ENCODE assay signal across 26 mouse cellular contexts in the genomic region with DNA sequence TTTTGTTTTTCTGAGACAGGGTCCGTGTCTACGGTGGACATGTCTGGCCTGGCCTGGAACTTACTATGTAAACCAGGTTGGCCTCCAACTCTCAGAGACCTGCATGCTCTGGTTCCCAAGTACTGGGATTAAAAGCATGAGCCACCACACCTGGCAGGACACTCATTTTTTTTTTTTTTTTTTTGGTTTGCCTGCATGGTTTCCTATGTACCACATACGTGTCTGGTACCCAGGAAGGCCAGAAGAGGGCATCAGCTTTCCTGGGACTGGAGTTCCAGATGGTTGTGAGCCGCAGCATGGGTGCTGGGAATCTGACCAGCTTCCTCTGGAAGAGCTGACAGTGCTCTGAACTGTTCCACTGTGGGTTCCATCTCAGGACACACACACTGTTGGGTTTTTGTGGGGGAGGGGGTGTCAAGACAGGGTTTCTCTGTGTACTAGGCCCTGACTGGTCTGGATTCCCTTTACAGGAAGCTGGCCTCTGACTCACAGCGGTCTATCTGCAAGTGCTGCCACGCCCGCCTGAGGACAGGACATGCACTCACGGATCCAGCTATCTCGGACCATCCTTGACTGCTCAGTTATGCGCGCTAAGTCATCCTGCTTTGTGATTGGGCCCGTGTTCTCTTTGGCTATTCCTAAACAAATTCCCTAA. TPM values are rescaled to one million over a fixed set of nuclear protein-coding genes. Genes with fewer than 3 reads are reported as not detected.
DNase-seq lines count a peak whose midpoint lies in the region; ATAC-seq and TF ChIP-seq lines count a peak whose summit lies in the region.
"Had no signal": no experiment of that assay in that cellular context is flagged by ENCODE, and none has a peak within 500 bp of the region (broad histone marks: within the 10 kb centered on the region; RNA-seq: fewer than 3 reads in every experiment).

No protein-coding gene starts in this region.

- TF ChIP-seq EP300 in lung, postnatal 0 days (IDR thresholded peaks at IDR 0.05) = no peak
- no peak for TF ChIP-seq EP300 in liver, postnatal 0 days (IDR thresholded peaks at IDR 0.05; ENCODE audit: low read depth)

- no peak overlapping the region for H3K27ac ChIP-seq in forebrain, embryonic 11.5 days (ENCODE audit: low read depth, low read length)
- no peak overlapping the region for H3K27ac ChIP-seq in forebrain, embryonic 14.5 days (ENCODE audit: low read depth, low read length)
- no peak overlapping the region for H3K27ac ChIP-seq in lung, postnatal 0 days (ENCODE audit: low read length)
- H3K27ac ChIP-seq in ES-E14 (ENCODE audit: insufficient read depth, low read depth, low read length, poor library complexity, severe bottlenecking) = no peak overlapping the region
- no peak overlapping the region for H3K27ac ChIP-seq in liver, postnatal 0 days (ENCODE audit: low read depth)
- H3K27ac ChIP-seq in left cerebral cortex, adult 2 months = no peak overlapping the region
- H3K27ac ChIP-seq: embryonic facial prominence, embryonic 10.5 days; heart, embryonic 15.5 days; hindbrain, embryonic 13.5 days; kidney, postnatal 0 days; liver, embryonic 13.5 days; midbrain, embryonic 15.5 days; neural tube, embryonic 12.5 days had no signal

- H3K4me3 ChIP-seq in forebrain, embryonic 11.5 days (ENCODE audit: low read depth, low read length) = no peak overlapping the region
- no peak overlapping the region for H3K4me3 ChIP-seq in forebrain, embryonic 14.5 days (ENCODE audit: low read depth, low read length)
- H3K4me3 ChIP-seq in lung, postnatal 0 days (ENCODE audit: low read depth, low read length) = no peak overlapping the region
- H3K4me3 ChIP-seq in ES-E14 (ENCODE audit: insufficient read depth in 1 of 2, low read depth in 1 of 2, low read length in 2 of 2, poor library complexity in 1 of 2, severe bottlenecking in 1 of 2) = no peak overlapping the region
- H3K4me3 ChIP-seq in liver, postnatal 0 days (ENCODE audit: low read depth, low read length) = no peak overlapping the region
- no peak overlapping the region for H3K4me3 ChIP-seq in left cerebral cortex, adult 2 months
- H3K4me3 ChIP-seq: embryonic facial prominence, embryonic 10.5 days; heart, embryonic 15.5 days; hindbrain, embryonic 13.5 days; liver, embryonic 13.5 days; midbrain, embryonic 15.5 days; neural tube, embryonic 12.5 days had no signal

- WGBS in forebrain, embryonic 11.5 days = 86% methylated on average over 12 of the region's 12 CpGs
- WGBS in forebrain, embryonic 14.5 days = 83% methylated on average over 12 of the region's 12 CpGs
- WGBS in lung, postnatal 0 days = 86% methylated on average over 12 of the region's 12 CpGs
- 75% methylated on average over 12 of the region's 12 CpGs for WGBS in liver, postnatal 0 days (ENCODE audit: insufficient replicate concordance)

- no peak overlapping the region for H3K4me2 ChIP-seq in forebrain, embryonic 11.5 days (ENCODE audit: low read depth, low read length, severe bottlenecking)
- no peak overlapping the region for H3K4me2 ChIP-seq in forebrain, embryonic 14.5 days (ENCODE audit: low read length)
- H3K4me2 ChIP-seq in lung, postnatal 0 days (replicated peaks; ENCODE audit: low read depth, low read length) = no peak overlapping the region
- no peak overlapping the region for H3K4me2 ChIP-seq in liver, postnatal 0 days (ENCODE audit: low read depth, low read length)
- H3K4me2 ChIP-seq: heart, embryonic 15.5 days; hindbrain, embryonic 13.5 days; liver, embryonic 13.5 days; midbrain, embryonic 15.5 days; neural tube, embryonic 12.5 days had no signal

- TF ChIP-seq CTCF in lung, postnatal 0 days (IDR thresholded peaks at IDR 0.05) = 0 out of 2 replicates have a peak, but pooled peaks have one; percentile 10
- peak; percentile 13; the same call in 1 of the 2 replicates for TF ChIP-seq CTCF in liver, postnatal 0 days (IDR thresholded peaks at IDR 0.05; ENCODE audit: low read depth)
- TF ChIP-seq CTCF in left cerebral cortex, adult 2 months (IDR thresholded peaks at IDR 0.05) = no peak

- intact Hi-C loops in left cerebral cortex, adult 2 months (cut with DNase I) = no loop called here

- ATAC-seq in forebrain, embryonic 11.5 days (replicated peaks; ENCODE audit: low FRiP score) = no peak
- ATAC-seq in forebrain, embryonic 14.5 days = no peak
- ATAC-seq in lung, postnatal 0 days = no peak
- ATAC-seq in liver, postnatal 0 days = no peak
- ATAC-seq: forebrain, postnatal 0 days; midbrain, embryonic 15.5 days had no signal

- no peaks in the 10 kb centered on the region; the same call in 1 of the 2 replicates for H3K9me3 ChIP-seq in forebrain, embryonic 11.5 days (ENCODE audit: control insufficient read depth, low read length)
- no peaks in the 10 kb centered on the region for H3K9me3 ChIP-seq in forebrain, embryonic 14.5 days (replicated peaks; ENCODE audit: control insufficient read depth, low read length)
- no peaks in the 10 kb centered on the region for H3K9me3 ChIP-seq in lung, postnatal 0 days (ENCODE audit: low read length)
- H3K9me3 ChIP-seq in ES-E14 (ENCODE audit: control insufficient read depth, insufficient read depth, low read depth, low read length) = no peaks in the 10 kb centered on the region
- H3K9me3 ChIP-seq in liver, postnatal 0 days (ENCODE audit: low read length) = no peaks in the 10 kb centered on the region
- H3K9me3 ChIP-seq: heart, embryonic 15.5 days; midbrain, embryonic 15.5 days had no signal

- peaks cover 15% of the 10 kb centered on the region; the same call in 1 of the 2 replicates for H3K4me1 ChIP-seq in forebrain, embryonic 11.5 days (replicated peaks; ENCODE audit: control insufficient read depth, insufficient read depth, low read length)
- H3K4me1 ChIP-seq in forebrain, embryonic 14.5 days (ENCODE audit: control insufficient read depth, insufficient read depth, low read length) = peaks cover 8% of the 10 kb centered on the region; the same call in 1 of the 2 replicates
- H3K4me1 ChIP-seq in lung, postnatal 0 days (ENCODE audit: insufficient read depth, low read depth, low read length) = peaks cover 23% of the 10 kb centered on the region
- peaks cover 0 to 8% of the 10 kb centered on the region in 2 experiments; a peak in 2 of 4 replicates for H3K4me1 ChIP-seq in ES-E14 (ENCODE audit: control insufficient read depth in 2 of 2, insufficient read depth in 2 of 2, low read length in 2 of 2, poor library complexity in 1 of 2)
- peaks cover 43% of the 10 kb centered on the region for H3K4me1 ChIP-seq in liver, postnatal 0 days (ENCODE audit: insufficient read depth)

- peaks cover 68% of the 10 kb centered on the region for H3K27me3 ChIP-seq in forebrain, embryonic 11.5 days (ENCODE audit: control insufficient read depth, insufficient read depth, low read length)
- peaks cover 77% of the 10 kb centered on the region for H3K27me3 ChIP-seq in forebrain, embryonic 14.5 days (replicated peaks; ENCODE audit: control insufficient read depth, insufficient read depth, low read length)
- peaks cover 6% of the 10 kb centered on the region; the same call in 1 of the 2 replicates for H3K27me3 ChIP-seq in lung, postnatal 0 days (replicated peaks; ENCODE audit: insufficient read depth, low read length)
- H3K27me3 ChIP-seq in liver, postnatal 0 days (ENCODE audit: insufficient read depth, low read length) = peaks cover 14% of the 10 kb centered on the region

- DNase-seq in forebrain, embryonic 11.5 days (ENCODE audit: low spot score) = peak; percentile 49
- no peak for DNase-seq in forebrain, embryonic 14.5 days (ENCODE audit: low spot score)
- no peak for DNase-seq in lung, postnatal 0 days (ENCODE audit: low spot score)
- no peak for DNase-seq in lung, postnatal 4 days
- DNase-seq in ES-E14 (ENCODE audit: low read depth, low spot score) = no peak
- no peak for DNase-seq in liver, postnatal 0 days
- no peak for DNase-seq in layer of hippocampus, adult 18-20 months (ENCODE audit: low spot score in 2 of 2)
- DNase-seq in left cerebral cortex, adult 2 months (ENCODE audit: extremely low spot score in 1 of 2, low spot score in 2 of 2) = no peak
- DNase-seq: adrenal gland, adult 2 months; cerebellum, adult 11-12 months; cerebellum, postnatal 10 days; forebrain, postnatal 0 days; gastrocnemius, postnatal 25 days; heart, postnatal 36 days; kidney, adult 2 months; liver, embryonic 13.5 days; right cerebral cortex, postnatal 25 days; thymus, postnatal 36 days had no signal

- in situ Hi-C loops in ES-E14 (cut with MboI; ENCODE audit: low sequenced_read_pairs in 2 of 2, unreplicated experiment in 2 of 2) = loop anchor here in 1 of 2 experiments (25.0 kb wide), 1 partner anchor 624 kb away; a partner anchor contains a TSS

- no peak overlapping the region for H3K9ac ChIP-seq in forebrain, embryonic 11.5 days (ENCODE audit: low read length)
- no peak overlapping the region for H3K9ac ChIP-seq in forebrain, embryonic 14.5 days (ENCODE audit: low read length)
- H3K9ac ChIP-seq in lung, postnatal 0 days (replicated peaks; ENCODE audit: low read depth) = no peak overlapping the region
- no peak overlapping the region for H3K9ac ChIP-seq in ES-E14 (ENCODE audit: insufficient read depth, low read depth, low read length, poor library complexity, severe bottlenecking)
- H3K9ac ChIP-seq in liver, postnatal 0 days (replicated peaks) = no peak overlapping the region
- H3K9ac ChIP-seq: forebrain, postnatal 0 days; heart, embryonic 15.5 days; hindbrain, embryonic 13.5 days; liver, embryonic 13.5 days; midbrain, embryonic 15.5 days; neural tube, embryonic 12.5 days had no signal

- H3K36me3 ChIP-seq in forebrain, embryonic 11.5 days (ENCODE audit: control insufficient read depth, insufficient read depth, low read length) = no peaks in the 10 kb centered on the region
- no peaks in the 10 kb centered on the region for H3K36me3 ChIP-seq in forebrain, embryonic 14.5 days (ENCODE audit: control insufficient read depth, insufficient read depth, low read length)
- no peaks in the 10 kb centered on the region for H3K36me3 ChIP-seq in lung, postnatal 0 days (ENCODE audit: insufficient read depth, low read length)
- H3K36me3 ChIP-seq in ES-E14 (ENCODE audit: control insufficient read depth, insufficient read depth, low read length, poor library complexity, severe bottlenecking) = no peaks in the 10 kb centered on the region
- H3K36me3 ChIP-seq in liver, postnatal 0 days (replicated peaks; ENCODE audit: insufficient read depth, low read length) = no peaks in the 10 kb centered on the region
- H3K36me3 ChIP-seq: embryonic facial prominence, embryonic 10.5 days; heart, embryonic 15.5 days; hindbrain, embryonic 13.5 days; liver, embryonic 13.5 days; midbrain, embryonic 15.5 days; neural tube, embryonic 12.5 days had no signal

RNA-seq across cellular contexts. Expression of a gene that starts 3.0 kb away (rescaled TPM):
- 12.0 and 12.5 TPM in 2 replicates for polyA plus RNA-seq in forebrain, embryonic 11.5 days (2014; fragmentation: Nextera tagmentation; extraction: Ambion mirVana)
- 14.8 and 21.8 TPM in 2 replicates for polyA plus RNA-seq in forebrain, embryonic 14.5 days (2014; fragmentation: Nextera tagmentation; extraction: Ambion mirVana)
- polyA plus RNA-seq in lung, postnatal 0 days (2015; fragmentation: Nextera tagmentation; extraction: Ambion mirVana) = 35.5 and 35.8 TPM in 2 replicates
- total RNA-seq in ES-E14 (2012; rRNA removed) = 6.2 and 7.6 TPM in 2 replicates
- polyA plus RNA-seq in liver, postnatal 0 days (2015; fragmentation: Nextera tagmentation; extraction: Ambion mirVana) = 14.3 and 15.1 TPM in 2 replicates
- 1 to 10 TPM; 7.8 to 8.5 TPM for total RNA-seq in layer of hippocampus, adult 18-20 months (2021)
- 1 to 10 TPM; 8.0 TPM for total RNA-seq in left cerebral cortex, adult 2 months (2021)

RNA-seq across cellular contexts. Expression of a gene that starts 3.0 kb away (rescaled TPM):
- polyA plus RNA-seq in forebrain, embryonic 11.5 days (2014; fragmentation: Nextera tagmentation; extraction: Ambion mirVana) = 0.53 and 0.69 TPM in 2 replicates
- polyA plus RNA-seq in forebrain, embryonic 14.5 days (2014; fragmentation: Nextera tagmentation; extraction: Ambion mirVana) = 0.50 and 0.85 TPM in 2 replicates
- 6.0 and 6.6 TPM in 2 replicates for polyA plus RNA-seq in lung, postnatal 0 days (2015; fragmentation: Nextera tagmentation; extraction: Ambion mirVana)
- total RNA-seq in ES-E14 (2012; rRNA removed) = 1.2 and 2.3 TPM in 2 replicates
- 0.95 and 1.2 TPM in 2 replicates for polyA plus RNA-seq in liver, postnatal 0 days (2015; fragmentation: Nextera tagmentation; extraction: Ambion mirVana)
- total RNA-seq in layer of hippocampus, adult 18-20 months (2021) = 1 to 10 TPM; 1.0 to 1.1 TPM
- total RNA-seq in left cerebral cortex, adult 2 months (2021) = 1 to 10 TPM in 1 of 2 experiments, under 1 TPM in 1; 1.00 to 1.1 TPM

RNA-seq across cellular contexts. Expression of a gene that starts 6.5 kb away (rescaled TPM):
- polyA plus RNA-seq in forebrain, embryonic 11.5 days (2014; fragmentation: Nextera tagmentation; extraction: Ambion mirVana) = 2.9 and 4.3 TPM in 2 replicates
- 3.1 and 4.1 TPM in 2 replicates for polyA plus RNA-seq in forebrain, embryonic 14.5 days (2014; fragmentation: Nextera tagmentation; extraction: Ambion mirVana)
- 24.6 and 24.8 TPM in 2 replicates for polyA plus RNA-seq in lung, postnatal 0 days (2015; fragmentation: Nextera tagmentation; extraction: Ambion mirVana)
- 2.5 and 2.8 TPM in 2 replicates for total RNA-seq in ES-E14 (2012; rRNA removed)
- polyA plus RNA-seq in liver, postnatal 0 days (2015; fragmentation: Nextera tagmentation; extraction: Ambion mirVana) = 1.6 and 2.0 TPM in 2 replicates
- 1 to 10 TPM; 3.3 to 3.8 TPM for total RNA-seq in layer of hippocampus, adult 18-20 months (2021)
- 1 to 10 TPM; 2.1 to 2.8 TPM for total RNA-seq in left cerebral cortex, adult 2 months (2021)

RNA-seq across cellular contexts. Expression of a gene that starts 8.1 kb away (rescaled TPM):
- polyA plus RNA-seq in forebrain, embryonic 11.5 days (2014; fragmentation: Nextera tagmentation; extraction: Ambion mirVana) = not detected in 2 replicates
- 0.14 and 0.37 TPM in 2 replicates for polyA plus RNA-seq in forebrain, embryonic 14.5 days (2014; fragmentation: Nextera tagmentation; extraction: Ambion mirVana)
- polyA plus RNA-seq in lung, postnatal 0 days (2015; fragmentation: Nextera tagmentation; extraction: Ambion mirVana) = 1.7 and 2.0 TPM in 2 replicates
- 0.21 and 0.45 TPM in 2 replicates for total RNA-seq in ES-E14 (2012; rRNA removed)
- not detected in 2 replicates for polyA plus RNA-seq in liver, postnatal 0 days (2015; fragmentation: Nextera tagmentation; extraction: Ambion mirVana)
- total RNA-seq in layer of hippocampus, adult 18-20 months (2021) = 10 to 100 TPM; 11.5 to 13.0 TPM
- total RNA-seq in left cerebral cortex, adult 2 months (2021) = 10 to 100 TPM; 17.2 to 17.5 TPM
- total RNA-seq: megakaryocyte progenitor cell, adult 5-6 weeks had no signal
- polyA plus RNA-seq: limb, embryonic 11.5 days had no signal

RNA-seq across cellular contexts. Expression of a gene that starts 14.5 kb away (rescaled TPM):
- polyA plus RNA-seq in forebrain, embryonic 11.5 days (2014; fragmentation: Nextera tagmentation; extraction: Ambion mirVana) = 1.6 and 2.1 TPM in 2 replicates
- 2.9 and 3.0 TPM in 2 replicates for polyA plus RNA-seq in forebrain, embryonic 14.5 days (2014; fragmentation: Nextera tagmentation; extraction: Ambion mirVana)
- 1.3 and 1.5 TPM in 2 replicates for polyA plus RNA-seq in lung, postnatal 0 days (2015; fragmentation: Nextera tagmentation; extraction: Ambion mirVana)
- total RNA-seq in ES-E14 (2012; rRNA removed) = 0.85 and 1.0 TPM in 2 replicates
- polyA plus RNA-seq in liver, postnatal 0 days (2015; fragmentation: Nextera tagmentation; extraction: Ambion mirVana) = 0.05 and 0.24 TPM in 2 replicates
- 10 to 100 TPM; 10.4 to 10.9 TPM for total RNA-seq in layer of hippocampus, adult 18-20 months (2021)
- 10 to 100 TPM in 1 of 2 experiments, 1 to 10 TPM in 1; 8.9 to 10.4 TPM for total RNA-seq in left cerebral cortex, adult 2 months (2021)
